Mouse (Mus musculus) activated CD4-positive, CD25-positive, alpha-beta regulatory T cell, adult 4 months (primary cell): ENCODE results near the gene Kirrel3. TPM values are rescaled to one million over a fixed set of nuclear protein-coding genes. Genes with fewer than 3 reads are reported as not detected.

Experiments used
- ATAC-seq: one replicate; pipeline ENCODE4 v1.8.0; 2017
- polyA plus RNA-seq, 2 experiments: library from polyadenylated mRNA; unstranded; fragments of 100-300 nt; shearing (Covaris generic); gene quantifications; one replicate each; pipeline ENCODE4 v1.2.1; 2017

Kirrel3 gene
- polyA plus RNA-seq, 2 experiments from 2014 or later: not detected

DNA sequence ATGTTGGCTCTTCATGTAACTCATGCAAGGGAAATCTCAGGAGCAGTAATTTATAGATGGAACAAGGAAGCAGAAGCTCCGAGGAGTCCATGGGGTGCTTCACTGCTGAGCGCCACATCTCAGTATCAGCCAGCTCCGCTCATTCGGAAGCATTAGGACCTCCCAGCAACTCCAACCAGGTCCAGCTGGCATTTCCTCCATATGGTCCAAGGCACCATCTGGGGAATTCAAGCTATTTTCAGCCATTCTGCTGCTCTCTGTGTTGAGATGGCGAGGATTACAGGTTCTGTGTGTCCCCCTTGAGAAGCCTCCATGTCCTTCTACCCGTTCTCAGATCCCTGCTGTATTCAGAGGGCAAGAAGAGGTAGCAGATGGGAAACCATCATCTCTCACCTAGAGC lies 419.5 kb downstream of the Kirrel3 start:
- no peak for ATAC-seq

DNA sequence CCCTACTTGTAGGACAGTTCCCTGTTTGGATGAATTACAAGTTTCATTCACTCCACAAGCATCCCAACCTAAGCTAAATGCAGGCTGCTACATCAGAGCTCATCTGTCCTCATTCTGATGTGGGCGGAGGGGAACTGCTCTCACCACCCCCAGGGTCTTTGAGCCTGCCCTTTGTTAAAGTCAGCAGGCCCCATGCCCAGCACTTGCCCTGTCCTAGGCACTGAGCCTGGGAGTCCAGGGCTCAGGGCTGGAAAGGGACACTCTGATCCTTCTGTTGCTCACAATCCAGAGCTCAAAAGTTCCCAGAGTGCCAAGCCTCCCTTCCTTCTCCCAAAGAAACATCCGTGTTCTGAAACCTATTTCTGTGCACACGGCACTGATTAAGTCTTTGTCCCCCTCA lies 422.3 kb downstream of the Kirrel3 start:
- no peak for ATAC-seq

DNA sequence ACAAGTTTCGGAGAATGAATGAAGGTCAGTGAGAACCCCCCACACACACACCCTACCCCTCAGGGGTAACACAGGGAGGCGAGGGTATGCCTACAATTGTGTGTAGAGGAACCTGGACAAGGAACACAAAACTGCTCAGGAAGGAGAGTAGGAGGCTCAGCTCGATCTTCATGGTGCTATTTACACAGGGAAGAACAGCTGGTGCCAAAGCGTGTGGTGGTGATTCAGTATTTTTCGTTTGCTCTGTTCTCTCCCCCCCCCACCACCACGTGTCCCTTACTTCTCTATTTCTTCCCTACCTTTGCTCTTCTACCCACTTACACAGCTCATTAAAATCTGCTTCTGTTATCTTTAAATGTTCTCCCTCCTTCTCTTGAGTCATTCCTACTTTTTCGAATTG lies 426.1 kb downstream of the Kirrel3 start:
- ATAC-seq: no peak

DNA sequence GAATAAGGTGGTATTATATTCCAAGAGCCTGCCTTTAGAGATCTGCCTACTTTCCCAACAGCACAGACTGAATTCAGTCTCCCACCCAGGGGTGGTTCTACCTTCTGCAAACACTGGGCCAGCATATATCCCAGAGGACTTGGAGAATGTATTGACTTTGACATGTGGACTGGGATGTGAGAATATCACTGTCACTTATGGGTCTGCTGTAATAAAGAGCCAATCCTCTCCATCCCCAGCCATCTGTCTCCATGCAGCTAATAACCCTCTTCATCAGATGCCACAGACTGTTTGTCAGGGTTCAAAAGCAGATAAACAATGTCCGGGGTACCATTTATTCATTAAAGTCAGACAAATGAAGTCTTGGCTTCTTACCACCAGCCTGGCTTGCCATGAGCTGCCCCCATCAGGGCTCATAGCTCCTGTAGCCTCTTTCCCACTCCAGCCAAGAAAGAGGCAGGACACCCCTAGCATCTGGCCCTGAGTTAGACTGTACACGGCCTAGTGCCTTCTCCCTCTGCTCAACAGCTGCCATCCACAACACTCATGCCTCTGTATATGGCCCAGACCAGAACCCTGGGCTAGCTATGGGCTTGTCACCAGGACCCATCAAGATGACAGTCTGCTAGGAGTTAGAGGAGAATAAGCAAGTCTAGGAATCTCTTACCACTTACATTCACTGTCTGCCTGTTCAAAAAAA lies 426.7 kb downstream of the Kirrel3 start:
- ATAC-seq: no peak

DNA sequence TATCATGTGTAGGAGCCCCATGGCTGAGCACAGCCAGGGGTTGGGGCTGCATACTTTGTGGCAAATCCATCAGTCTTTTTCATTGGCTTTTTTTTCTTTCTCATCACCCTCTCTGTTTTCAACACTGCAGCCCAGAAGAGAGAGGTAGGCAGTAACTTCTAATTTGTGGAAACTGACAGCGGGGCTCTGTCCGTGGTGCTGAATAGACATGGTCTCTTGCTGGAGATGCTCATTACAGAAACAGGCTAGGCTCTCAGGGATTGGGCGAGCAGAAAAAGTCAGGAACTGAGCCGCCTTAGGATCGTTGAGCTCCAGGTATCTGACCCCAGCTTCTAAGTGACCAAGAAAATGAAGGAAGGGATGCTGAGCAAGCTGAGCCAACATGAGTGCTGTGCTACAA lies 427.3 kb downstream of the Kirrel3 start:
- ATAC-seq: no peak

DNA sequence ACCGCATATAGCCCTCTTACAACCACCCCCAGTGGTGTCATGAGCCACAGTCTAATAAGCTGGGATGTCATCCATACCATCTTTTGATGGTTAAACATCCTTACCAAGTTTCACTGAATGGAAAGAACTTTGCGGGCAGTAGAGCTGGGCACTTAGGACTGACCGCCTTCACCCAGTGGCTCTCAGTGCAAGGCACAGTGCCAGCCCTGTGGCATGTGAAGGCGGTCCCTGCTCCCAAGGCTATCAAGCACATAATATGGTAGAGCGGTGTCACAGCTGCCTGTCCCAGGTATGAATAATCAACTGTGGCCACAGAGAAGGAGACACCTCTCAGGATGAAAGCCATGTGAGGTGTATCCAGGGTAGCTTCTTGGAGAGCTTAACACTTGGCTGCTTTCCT lies 433.3 kb downstream of the Kirrel3 start:
- ATAC-seq: no peak

DNA sequence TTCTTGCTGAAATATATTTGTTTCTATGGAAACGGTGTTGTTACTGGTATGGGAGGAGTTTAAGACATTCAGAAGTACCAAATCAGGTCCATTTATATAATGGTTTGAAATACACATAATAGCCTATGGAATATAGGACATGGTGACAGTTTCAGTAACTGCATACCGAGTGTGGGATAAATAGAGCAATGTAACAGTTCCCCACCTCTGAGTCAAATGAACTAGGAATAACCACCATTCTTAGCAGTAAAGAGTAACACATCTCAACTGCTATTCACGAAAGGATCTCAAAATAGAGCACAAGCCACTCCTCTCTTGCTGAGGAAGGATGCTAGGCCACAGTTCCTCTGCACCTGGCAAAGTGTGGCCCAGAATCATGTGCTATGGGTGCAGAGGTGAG lies 434.4 kb downstream of the Kirrel3 start:
- ATAC-seq: no peak

DNA sequence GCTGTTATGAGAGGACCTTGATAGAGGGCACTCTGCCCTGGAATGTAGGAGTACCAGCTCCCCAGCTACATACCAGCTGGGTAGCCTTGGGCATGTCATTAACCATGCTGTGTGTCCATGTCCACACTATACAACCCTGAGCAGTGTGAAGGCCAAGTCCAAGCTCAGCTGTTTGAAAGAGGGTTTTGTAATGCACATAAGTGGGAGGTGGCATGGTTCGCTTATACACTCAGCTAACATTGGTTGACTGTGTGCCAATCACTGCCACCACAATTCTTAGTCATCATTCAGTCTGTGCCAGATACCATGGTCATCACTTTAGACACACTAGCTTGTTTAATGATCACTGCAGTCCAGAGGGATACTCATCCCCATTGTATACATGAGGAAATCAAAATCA lies 436.2 kb downstream of the Kirrel3 start:
- no peak for ATAC-seq

DNA sequence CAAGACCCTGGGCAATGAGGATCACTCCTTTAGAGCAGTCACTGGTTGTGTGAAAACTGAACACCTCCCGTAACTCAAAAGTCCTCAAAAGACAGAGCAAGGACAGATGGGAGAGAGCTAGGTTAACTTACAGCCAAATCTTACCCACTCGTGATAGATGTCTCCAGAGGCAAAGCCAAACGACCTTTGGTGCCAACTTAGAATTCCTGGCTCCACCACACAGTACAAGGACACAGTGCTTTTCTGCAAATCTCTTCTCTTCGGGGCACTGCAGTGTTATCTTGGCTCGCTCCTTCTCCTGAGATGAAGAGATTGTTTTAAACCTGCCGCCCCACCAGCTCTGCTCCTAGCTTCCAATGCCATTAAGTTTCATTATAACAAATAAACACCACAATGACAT lies 437.0 kb downstream of the Kirrel3 start:
- no peak for ATAC-seq

DNA sequence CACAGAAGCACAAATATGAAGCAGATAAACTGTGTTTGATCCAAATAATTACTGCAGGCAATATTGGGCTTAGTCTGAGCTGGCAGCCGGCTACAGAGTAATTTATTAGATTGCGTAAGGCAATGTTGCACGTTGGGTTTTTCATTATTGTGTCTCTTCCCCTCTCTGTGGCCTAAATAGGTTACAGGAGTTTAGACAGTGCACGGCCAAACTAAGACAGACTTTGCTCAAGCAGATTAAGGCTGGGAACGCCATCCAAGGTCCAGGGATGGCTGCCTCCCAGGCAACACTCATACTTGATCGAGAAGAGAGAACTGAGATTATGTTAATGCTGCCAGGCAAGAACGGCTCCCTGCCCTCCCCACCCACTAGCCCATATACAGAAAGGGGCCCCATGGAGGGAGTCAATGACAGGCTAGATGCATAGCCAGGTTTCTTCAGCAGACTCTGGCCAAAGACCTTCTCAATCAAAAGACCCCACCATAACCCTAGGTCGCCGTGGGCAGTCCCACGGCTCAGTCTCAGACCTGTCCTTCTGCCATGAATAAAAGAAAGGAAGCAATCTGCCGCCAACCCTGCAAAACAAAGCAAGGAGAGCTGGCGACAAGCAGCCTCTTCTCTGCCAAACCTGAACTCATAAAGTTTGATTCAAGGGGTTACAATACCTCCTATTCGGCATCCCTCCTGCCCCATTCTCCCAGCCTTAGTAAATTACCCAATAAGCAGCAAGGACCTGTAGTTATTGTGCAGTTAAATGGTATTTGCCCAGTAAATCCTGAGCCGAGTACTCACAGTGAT lies 437.6 kb downstream of the Kirrel3 start:
- ATAC-seq: no peak

DNA sequence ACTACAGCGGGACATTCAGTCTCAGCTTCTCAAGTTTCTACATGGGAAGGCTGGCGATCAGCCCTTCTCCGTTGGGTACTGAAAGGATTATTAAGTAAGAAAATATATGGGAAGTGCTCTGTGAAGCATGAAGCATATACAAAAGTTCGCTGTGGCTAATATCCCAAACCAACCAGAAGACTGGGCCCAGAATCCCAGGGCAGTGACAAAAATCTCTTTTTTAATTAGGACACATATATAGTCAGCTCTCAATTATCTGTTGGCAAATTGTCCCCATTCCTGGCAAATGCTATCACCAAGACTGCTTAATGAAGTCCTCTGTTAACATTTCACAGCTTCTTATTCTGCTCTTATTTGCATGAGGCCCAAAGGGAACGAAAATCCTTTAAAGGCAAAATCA lies 439.9 kb downstream of the Kirrel3 start:
- no peak for ATAC-seq

DNA sequence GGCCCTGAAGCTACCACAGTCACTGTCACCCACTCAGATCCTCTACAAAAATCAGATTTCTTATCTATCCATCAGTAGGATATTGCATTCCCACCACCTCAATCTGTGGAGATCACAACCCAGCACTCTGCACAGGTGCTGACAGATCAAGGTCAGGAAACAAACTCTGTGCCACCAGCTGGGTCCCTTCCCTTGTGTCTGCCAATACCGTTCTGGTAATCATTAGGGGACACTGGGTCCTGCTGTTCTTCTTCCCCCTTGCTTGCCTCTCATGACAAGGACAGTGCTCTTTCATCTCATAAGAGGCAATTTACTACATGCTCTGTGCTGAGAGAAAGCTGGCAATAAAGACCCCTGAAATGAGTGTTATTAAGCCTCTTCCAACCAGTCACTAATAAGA lies 444.7 kb downstream of the Kirrel3 start:
- no peak for ATAC-seq

DNA sequence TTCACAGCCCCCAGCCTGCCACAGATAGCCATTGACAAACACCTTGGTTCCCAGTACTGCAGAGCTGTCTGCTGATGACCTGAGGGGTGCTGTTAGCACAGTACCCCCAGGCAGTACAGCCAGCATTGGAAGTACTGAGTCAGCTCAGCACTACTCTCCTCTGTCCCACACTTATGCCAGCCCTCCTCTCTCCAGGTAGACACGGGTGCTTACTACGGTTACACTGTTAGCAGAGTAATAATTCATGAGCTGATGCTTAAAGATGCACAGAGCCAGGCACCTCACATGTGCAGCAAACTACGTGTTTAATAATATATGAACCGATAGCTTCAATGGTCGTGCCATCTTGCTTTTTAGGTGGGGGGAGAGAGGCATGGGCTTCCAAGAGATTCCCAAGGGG lies 452.4 kb downstream of the Kirrel3 start:
- ATAC-seq: no peak

DNA sequence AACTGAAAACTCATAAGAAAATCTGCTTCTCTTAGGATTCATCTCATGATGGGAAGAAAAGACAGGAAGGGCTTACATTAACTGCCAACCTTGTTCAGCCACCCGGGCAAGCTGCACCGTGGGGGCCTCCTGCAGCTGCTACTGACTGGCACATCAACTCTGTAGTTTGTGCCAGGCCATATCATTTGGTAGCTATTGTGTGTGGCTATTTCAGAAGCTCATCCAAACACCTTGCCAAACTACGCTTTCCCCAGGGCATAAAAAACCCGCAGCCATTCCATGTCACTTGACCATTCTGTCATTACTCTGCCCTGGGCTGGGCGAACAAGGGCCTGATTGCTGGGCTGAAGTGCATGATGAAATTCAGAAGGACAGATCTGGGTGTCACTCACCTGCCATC lies 453.9 kb downstream of the Kirrel3 start:
- no peak for ATAC-seq

DNA sequence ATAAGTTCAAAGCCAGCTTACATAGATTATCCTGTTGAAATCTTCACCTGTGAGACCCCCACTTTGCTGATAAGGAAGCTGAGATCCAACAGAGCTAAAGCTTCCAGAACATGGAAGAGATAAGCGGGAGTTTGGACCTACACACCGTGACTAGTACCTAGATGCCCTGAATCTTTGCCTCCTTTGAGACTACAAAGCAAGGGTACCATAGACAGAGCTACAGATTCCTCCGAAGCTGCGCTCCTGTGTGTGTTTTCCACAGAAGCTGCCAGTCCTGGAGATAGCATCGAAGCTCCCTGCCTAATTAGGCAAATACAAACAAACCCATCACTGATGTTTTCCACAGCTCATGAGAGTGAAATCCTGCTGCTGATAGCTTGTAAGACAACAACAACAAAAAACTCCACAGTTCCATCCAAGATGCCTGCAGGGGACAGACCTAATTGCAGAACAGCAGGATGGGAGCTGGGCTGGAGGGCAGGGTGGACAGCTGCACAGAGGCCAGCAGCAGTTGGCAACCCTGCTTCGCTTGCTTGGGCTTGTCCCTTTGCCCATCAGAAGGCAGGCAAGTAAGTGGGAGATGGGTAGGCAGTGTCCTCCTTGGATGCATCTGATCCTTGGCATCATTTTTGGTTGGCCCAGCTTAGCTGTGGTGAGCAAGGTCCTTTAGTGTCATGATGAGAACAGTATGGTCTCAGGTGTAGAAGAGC lies 456.6 kb downstream of the Kirrel3 start:
- no peak for ATAC-seq

DNA sequence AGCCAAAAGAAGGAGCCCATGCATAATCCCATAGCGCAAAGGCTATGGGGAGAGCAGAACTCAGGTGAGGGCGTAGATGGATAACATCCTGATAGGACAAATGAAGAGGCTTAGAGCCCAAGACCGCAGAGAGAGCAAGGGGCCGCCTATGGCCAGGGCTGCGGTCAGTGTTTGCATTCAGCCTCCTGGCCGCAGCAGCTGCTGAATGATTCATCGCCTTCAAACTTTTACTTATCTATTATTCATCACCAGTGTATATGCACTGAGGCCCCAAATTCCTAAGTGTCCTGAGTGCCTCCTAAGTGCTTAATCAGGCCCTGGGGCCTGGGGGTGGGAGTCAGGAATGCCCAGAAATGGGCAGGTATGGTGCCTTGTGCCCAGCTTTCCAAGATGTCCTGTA lies 457.3 kb downstream of the Kirrel3 start:
- no peak for ATAC-seq

DNA sequence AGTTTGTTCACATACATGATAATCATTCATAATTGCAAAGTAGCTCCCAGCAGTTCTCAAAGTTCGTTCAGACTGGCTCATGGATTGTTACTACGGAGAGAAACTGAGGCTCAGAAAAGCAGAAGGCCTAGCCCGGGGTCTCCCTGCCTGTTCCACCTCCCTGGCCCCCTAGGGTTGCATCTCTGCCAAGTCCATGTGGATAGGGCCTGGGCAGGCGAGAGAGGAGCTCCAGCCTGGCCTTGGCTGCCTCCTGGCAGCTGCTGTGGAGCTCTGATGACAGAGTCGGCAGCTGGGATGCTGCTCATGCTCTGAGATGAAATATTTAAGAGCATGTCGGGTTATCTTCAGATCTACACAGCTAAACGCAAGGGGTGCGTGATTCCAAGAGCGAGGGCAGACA lies 459.6 kb downstream of the Kirrel3 start:
- no peak for ATAC-seq

DNA sequence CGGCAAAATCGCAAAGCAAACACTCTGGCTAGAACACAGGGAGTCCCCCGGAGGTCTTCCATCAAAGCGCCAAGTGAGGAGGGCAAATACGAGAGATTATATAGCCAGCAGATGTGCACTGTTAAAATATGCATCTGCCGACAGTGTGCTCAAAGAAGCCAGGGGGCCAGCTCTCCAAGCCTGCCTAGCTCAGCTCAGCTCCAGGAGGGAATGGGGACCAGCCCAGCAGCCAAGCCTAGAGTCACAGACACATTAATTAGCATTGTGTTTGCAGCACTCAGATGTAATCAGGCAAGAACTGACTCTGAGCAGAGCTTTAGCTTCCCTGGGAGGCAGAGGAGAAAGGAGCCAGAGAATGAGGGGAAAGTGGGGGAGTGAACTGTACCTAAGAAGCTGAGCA lies 461.6 kb downstream of the Kirrel3 start:
- ATAC-seq: no peak

DNA sequence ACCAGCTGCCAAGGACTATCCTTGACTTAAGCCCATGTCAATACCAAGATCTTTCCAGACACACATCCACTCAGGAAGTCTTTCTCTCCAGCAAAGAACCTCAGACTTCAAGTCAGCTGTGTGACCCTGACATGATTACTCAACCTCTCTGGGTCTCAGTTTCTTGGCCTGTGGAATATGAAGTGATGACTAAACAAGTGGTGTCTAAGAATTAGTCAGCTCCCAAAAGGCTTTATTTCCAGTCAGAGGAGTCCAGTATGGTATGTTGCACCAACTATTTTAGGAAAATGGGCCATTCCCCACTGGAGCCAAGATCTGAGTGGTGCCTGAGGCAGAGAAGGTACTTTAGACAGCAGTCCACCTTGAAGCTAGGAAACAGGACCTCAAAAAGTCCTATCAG lies 462.0 kb downstream of the Kirrel3 start:
- ATAC-seq: no peak

DNA sequence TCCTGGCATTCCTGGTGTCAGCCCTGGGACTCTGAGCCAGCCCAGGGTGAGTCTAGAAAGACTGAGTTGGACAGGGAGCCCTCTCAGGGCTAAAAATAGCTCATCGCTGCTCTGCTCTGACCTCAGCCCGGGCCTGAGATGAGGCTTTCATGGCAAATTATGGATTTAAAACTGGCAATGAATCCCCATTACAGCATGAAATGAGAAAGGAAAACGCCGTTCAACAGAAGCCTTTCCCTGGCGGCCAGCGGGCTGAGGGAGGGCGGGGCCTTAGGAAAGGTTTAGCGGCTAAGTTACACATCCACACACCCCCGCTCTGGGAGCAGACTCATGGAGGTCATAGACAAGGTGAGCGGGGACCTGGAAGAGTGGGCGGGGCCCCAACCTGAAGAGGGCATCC lies 467.7 kb downstream of the Kirrel3 start:
- no peak for ATAC-seq

DNA sequence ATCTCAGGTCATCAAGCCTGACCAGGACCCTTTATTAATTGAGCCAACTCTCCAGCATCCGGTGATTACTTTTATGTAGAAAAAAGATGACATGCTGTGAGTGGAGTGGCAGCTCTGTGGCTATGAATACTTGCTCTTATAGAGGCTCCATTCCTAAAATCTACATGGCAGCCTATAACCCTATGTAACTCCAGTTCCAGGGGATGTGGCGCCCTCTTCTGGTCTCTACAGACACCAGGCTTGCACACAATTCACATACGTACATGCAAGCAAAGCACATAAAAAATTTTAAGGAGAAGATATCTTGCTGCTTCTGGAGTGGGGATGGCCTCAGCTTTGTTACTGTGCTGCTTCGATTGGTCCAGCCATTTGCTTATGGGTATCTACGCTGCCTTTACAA lies 468.5 kb downstream of the Kirrel3 start:
- no peak for ATAC-seq

DNA sequence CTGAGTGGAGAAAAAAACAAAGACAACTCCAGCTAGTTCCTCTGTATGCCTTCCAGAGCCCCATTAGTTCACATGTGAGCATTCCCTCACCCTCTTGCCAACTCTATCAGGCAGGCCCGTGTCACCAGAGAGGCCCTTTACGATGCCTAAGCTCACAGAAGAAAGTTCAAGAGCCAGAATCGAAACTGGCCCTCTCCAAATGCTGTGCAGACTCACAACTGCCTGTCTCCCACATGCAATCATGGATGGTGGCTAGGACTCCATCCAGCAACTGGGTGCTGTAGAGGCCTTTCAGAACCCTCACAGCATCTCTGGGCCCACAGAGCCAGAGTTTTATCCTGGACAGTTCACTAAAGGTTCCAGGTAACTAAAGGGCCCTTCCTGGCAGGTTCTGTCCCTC lies 470.8 kb downstream of the Kirrel3 start:
- no peak for ATAC-seq

DNA sequence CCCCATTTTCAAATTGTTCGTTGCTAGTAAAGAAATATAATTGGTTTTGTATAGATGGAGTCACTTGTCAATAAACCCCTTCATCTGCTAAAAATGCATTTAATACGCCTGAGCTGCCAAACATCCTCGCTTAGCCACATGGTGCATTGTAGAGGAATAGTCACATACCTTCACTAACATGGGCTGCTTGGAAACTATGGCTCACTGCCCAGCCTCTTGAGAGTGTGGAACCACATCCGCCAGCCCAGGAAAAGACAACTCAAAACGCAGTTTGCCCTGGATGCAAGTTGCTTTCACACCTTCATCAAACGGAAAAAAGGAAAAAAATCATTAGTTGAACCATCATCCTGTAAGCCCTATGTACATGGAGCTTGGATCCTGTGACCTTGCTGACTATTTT lies 472.0 kb downstream of the Kirrel3 start:
- no peak for ATAC-seq
